Mouse (Mus musculus) megakaryocyte progenitor cell, adult 5-6 weeks (primary cell): ENCODE measurements around the gene St6galnac3. TPM values are rescaled to one million over a fixed set of nuclear protein-coding genes. Genes with fewer than 3 reads are reported as not detected.
A peak's percentile ranks its signal among the peaks of the same experiment; 100 is the strongest.

ENCODE experiments used
- ATAC-seq: replicated peaks from 2 replicates; pipeline ENCODE4 v1.8.0; 2016; ENCODE audit warnings: mild to moderate bottlenecking, moderate TSS enrichment, inconsistent platforms; ENCODE audit not compliant: poor library complexity
- total RNA-seq, 2 experiments: library from RNA; stranded (forward) in 1 of 2; stranded (reverse) in 1 of 2; fragments of 157-497, 149-512 nt in 1 of 2; fragments of 200-1000 nt in 1 of 2; gene quantifications; 2 replicates each; pipeline versions ENCODE4 v1.2.3 to v1.2.4; 2015 to 2017

Gene St6galnac3
- total RNA-seq, 2 experiments from 2014 or later: 1.2 to 4.0 TPM

GRCm38 (mm10) chr3:153538396-153538795 lies 186.6 kb downstream of the St6galnac3 start:
- no peak for ATAC-seq

- ATAC-seq: no peak
Measured at GRCm38 (mm10) chr3:153537435-153537834, 187.5 kb downstream of the St6galnac3 start.

- no peak for ATAC-seq
Measured at GRCm38 (mm10) chr3:153536260-153536659, 188.7 kb downstream of the St6galnac3 start.

- ATAC-seq: no peak
Measured at GRCm38 (mm10) chr3:153529174-153529573, 195.8 kb downstream of the St6galnac3 start.

- no peak for ATAC-seq
Measured at GRCm38 (mm10) chr3:153525151-153525768, 199.7 kb downstream of the St6galnac3 start.

- ATAC-seq: no peak
Measured at GRCm38 (mm10) chr3:153516848-153517247, 208.1 kb downstream of the St6galnac3 start.

- no peak for ATAC-seq
Measured at GRCm38 (mm10) chr3:153513501-153514060, 211.4 kb downstream of the St6galnac3 start.

- peak; percentile 15; the same call in 1 of the 2 replicates for ATAC-seq
Measured at GRCm38 (mm10) chr3:153512545-153512944, 212.4 kb downstream of the St6galnac3 start.

- ATAC-seq: peak; percentile 84
Measured at GRCm38 (mm10) chr3:153511151-153511580, 213.8 kb downstream of the St6galnac3 start.

GRCm38 (mm10) chr3:153510048-153510630 lies 214.8 kb downstream of the St6galnac3 start:
- no peak for ATAC-seq

- peak; percentile 31 for ATAC-seq
Measured at GRCm38 (mm10) chr3:153509643-153510042, 215.3 kb downstream of the St6galnac3 start.

GRCm38 (mm10) chr3:153509029-153509428 lies 215.9 kb downstream of the St6galnac3 start:
- ATAC-seq: no peak

- no peak for ATAC-seq
Measured at GRCm38 (mm10) chr3:153508592-153508991, 216.4 kb downstream of the St6galnac3 start.

GRCm38 (mm10) chr3:153507599-153507998 lies 217.4 kb downstream of the St6galnac3 start:
- ATAC-seq: no peak

GRCm38 (mm10) chr3:153502488-153502887 lies 222.5 kb downstream of the St6galnac3 start:
- no peak for ATAC-seq

GRCm38 (mm10) chr3:153501333-153501877 lies 223.6 kb downstream of the St6galnac3 start:
- ATAC-seq: peak; percentile 95

GRCm38 (mm10) chr3:153492986-153493385 lies 232.0 kb downstream of the St6galnac3 start:
- ATAC-seq: peak; percentile 46; the same call in 1 of the 2 replicates

GRCm38 (mm10) chr3:153489718-153490117 lies 235.3 kb downstream of the St6galnac3 start:
- ATAC-seq: no peak

- ATAC-seq: no peak
Measured at GRCm38 (mm10) chr3:153488931-153489330, 236.0 kb downstream of the St6galnac3 start.

- no peak for ATAC-seq
Measured at GRCm38 (mm10) chr3:153485176-153485575, 239.8 kb downstream of the St6galnac3 start.

GRCm38 (mm10) chr3:153484701-153485100 lies 240.3 kb downstream of the St6galnac3 start:
- ATAC-seq: no peak

GRCm38 (mm10) chr3:153483691-153484090 lies 241.3 kb downstream of the St6galnac3 start:
- no peak for ATAC-seq
